Mouse (Mus musculus): ENCODE measurements around the gene Abcc9. TPM values are rescaled to one million over a fixed set of nuclear protein-coding genes. Genes with fewer than 3 reads are reported as not detected.

The Abcc9 gene
- polyA plus RNA-seq, 2 experiments: 1.0 to 2.0 TPM

- no peak overlapping the region for H3K4me2 ChIP-seq (ENCODE audit: low read depth)
- no peak for ATAC-seq (ENCODE audit: insufficient read depth)
- H3K36me3 ChIP-seq (replicated peaks; ENCODE audit: control insufficient read depth, insufficient read depth, low read depth): no peaks in the 10 kb centered on the region
- no peaks in the 10 kb centered on the region; the same call in 1 of the 2 replicates for H3K27me3 ChIP-seq (ENCODE audit: control insufficient read depth, insufficient read depth, low read length)
- H3K9me3 ChIP-seq (ENCODE audit: control insufficient read depth, low read length): no peaks in the 10 kb centered on the region
- H3K9ac ChIP-seq (replicated peaks): no peak overlapping the region
- WGBS (ENCODE audit: insufficient replicate concordance): 52% methylated on average over 8 of the region's 8 CpGs
- TF ChIP-seq CTCF (IDR thresholded peaks at IDR 0.05; ENCODE audit: low read depth) (no peak), EP300 (IDR thresholded peaks at IDR 0.05; ENCODE audit: low read depth) (no peak)
- DNase-seq (ENCODE audit: low read depth in 3 of 3, low spot score in 3 of 3): no peak
- no peak overlapping the region for H3K27ac ChIP-seq
- H3K4me3 ChIP-seq (ENCODE audit: insufficient read depth in 1 of 2, low read depth in 2 of 2, low read length in 2 of 2): no peak overlapping the region
- no peaks in the 10 kb centered on the region for H3K4me1 ChIP-seq (replicated peaks; ENCODE audit: control insufficient read depth in 2 of 2, insufficient read depth in 2 of 2, low read length in 1 of 2)
Observed at GRCm38 (mm10) chr6:142700753-142701152, 1.4 kb downstream of the Abcc9 start.

GRCm38 (mm10) chr6:142692085-142692484 lies 10.0 kb downstream of the Abcc9 start:
- no peaks in the 10 kb centered on the region for H3K9me3 ChIP-seq (ENCODE audit: control insufficient read depth, low read length)
- H3K4me1 ChIP-seq (replicated peaks; ENCODE audit: control insufficient read depth in 2 of 2, insufficient read depth in 2 of 2, low read length in 1 of 2): no peaks in the 10 kb centered on the region
- WGBS (ENCODE audit: insufficient replicate concordance): 59% methylated on average over 5 of the region's 5 CpGs
- no peak overlapping the region for H3K27ac ChIP-seq
- H3K36me3 ChIP-seq (replicated peaks; ENCODE audit: control insufficient read depth, insufficient read depth, low read depth): no peaks in the 10 kb centered on the region
- TF ChIP-seq CTCF (IDR thresholded peaks at IDR 0.05; ENCODE audit: low read depth): no peak
- no peak for TF ChIP-seq EP300 (IDR thresholded peaks at IDR 0.05; ENCODE audit: low read depth)
- no peak overlapping the region for H3K4me2 ChIP-seq (ENCODE audit: low read depth)
- no peak overlapping the region for H3K9ac ChIP-seq (replicated peaks)
- no peak overlapping the region for H3K4me3 ChIP-seq (ENCODE audit: insufficient read depth in 1 of 2, low read depth in 2 of 2, low read length in 2 of 2)
- H3K27me3 ChIP-seq (ENCODE audit: control insufficient read depth, insufficient read depth, low read length): no peaks in the 10 kb centered on the region
- ATAC-seq (ENCODE audit: insufficient read depth) (no peak), DNase-seq (ENCODE audit: low read depth in 3 of 3, low spot score in 3 of 3) (no peak)

GRCm38 (mm10) chr6:142689673-142690072 lies 12.4 kb downstream of the Abcc9 start:
- no peaks in the 10 kb centered on the region for H3K9me3 ChIP-seq (ENCODE audit: control insufficient read depth, low read length)
- TF ChIP-seq EP300 (IDR thresholded peaks at IDR 0.05; ENCODE audit: low read depth) (no peak), CTCF (IDR thresholded peaks at IDR 0.05; ENCODE audit: low read depth) (no peak)
- no peak overlapping the region for H3K27ac ChIP-seq
- no peak for ATAC-seq (ENCODE audit: insufficient read depth)
- 71% methylated on average over 11 of the region's 11 CpGs for WGBS (ENCODE audit: insufficient replicate concordance)
- no peak overlapping the region for H3K4me2 ChIP-seq (ENCODE audit: low read depth)
- H3K9ac ChIP-seq (replicated peaks): no peak overlapping the region
- no peaks in the 10 kb centered on the region for H3K36me3 ChIP-seq (replicated peaks; ENCODE audit: control insufficient read depth, insufficient read depth, low read depth)
- H3K4me3 ChIP-seq (ENCODE audit: insufficient read depth in 1 of 2, low read depth in 2 of 2, low read length in 2 of 2): no peak overlapping the region
- no peaks in the 10 kb centered on the region for H3K27me3 ChIP-seq (ENCODE audit: control insufficient read depth, insufficient read depth, low read length)
- DNase-seq (ENCODE audit: low read depth in 3 of 3, low spot score in 3 of 3): no peak
- H3K4me1 ChIP-seq (replicated peaks; ENCODE audit: control insufficient read depth in 2 of 2, insufficient read depth in 2 of 2, low read length in 1 of 2): no peaks in the 10 kb centered on the region

- Histone ChIP-seq H3K4me1 (replicated peaks; ENCODE audit: control insufficient read depth in 2 of 2, insufficient read depth in 2 of 2, low read length in 1 of 2) (no peaks in the 10 kb centered on the region), H3K9me3 (ENCODE audit: control insufficient read depth, low read length) (no peaks in the 10 kb centered on the region), H3K4me3 (ENCODE audit: insufficient read depth in 1 of 2, low read depth in 2 of 2, low read length in 2 of 2) (no peak overlapping the region), H3K27ac (no peak overlapping the region), H3K9ac (replicated peaks) (no peak overlapping the region), H3K27me3 (ENCODE audit: control insufficient read depth, insufficient read depth, low read length) (no peaks in the 10 kb centered on the region), H3K36me3 (replicated peaks; ENCODE audit: control insufficient read depth, insufficient read depth, low read depth) (no peaks in the 10 kb centered on the region), H3K4me2 (ENCODE audit: low read depth) (no peak overlapping the region)
- no peak for TF ChIP-seq CTCF (IDR thresholded peaks at IDR 0.05; ENCODE audit: low read depth)
- no peak for TF ChIP-seq EP300 (IDR thresholded peaks at IDR 0.05; ENCODE audit: low read depth)
- WGBS (ENCODE audit: insufficient replicate concordance): 62% methylated on average over 7 of the region's 7 CpGs
- ATAC-seq (ENCODE audit: insufficient read depth) (no peak), DNase-seq (ENCODE audit: low read depth in 3 of 3, low spot score in 3 of 3) (no peak)
Observed at GRCm38 (mm10) chr6:142682985-142683691, 19.0 kb downstream of the Abcc9 start.

- no peaks in the 10 kb centered on the region for H3K9me3 ChIP-seq (ENCODE audit: control insufficient read depth, low read length)
- TF ChIP-seq EP300 (IDR thresholded peaks at IDR 0.05; ENCODE audit: low read depth): no peak
- TF ChIP-seq CTCF (IDR thresholded peaks at IDR 0.05; ENCODE audit: low read depth): no peak
- 68% methylated on average over 2 of the region's 2 CpGs for WGBS (ENCODE audit: insufficient replicate concordance)
- H3K9ac ChIP-seq (replicated peaks): no peak overlapping the region
- no peak for ATAC-seq (ENCODE audit: insufficient read depth)
- no peak overlapping the region for H3K4me3 ChIP-seq (ENCODE audit: insufficient read depth in 1 of 2, low read depth in 2 of 2, low read length in 2 of 2)
- no peaks in the 10 kb centered on the region for H3K36me3 ChIP-seq (replicated peaks; ENCODE audit: control insufficient read depth, insufficient read depth, low read depth)
- no peaks in the 10 kb centered on the region for H3K27me3 ChIP-seq (ENCODE audit: control insufficient read depth, insufficient read depth, low read length)
- H3K4me2 ChIP-seq (ENCODE audit: low read depth): no peak overlapping the region
- no peaks in the 10 kb centered on the region for H3K4me1 ChIP-seq (replicated peaks; ENCODE audit: control insufficient read depth in 2 of 2, insufficient read depth in 2 of 2, low read length in 1 of 2)
- H3K27ac ChIP-seq: no peak overlapping the region
- no peak for DNase-seq (ENCODE audit: low read depth in 3 of 3, low spot score in 3 of 3)
Observed at GRCm38 (mm10) chr6:142670021-142670420, 32.1 kb downstream of the Abcc9 start.
